Mouse (Mus musculus): ENCODE results near the gene Krtap1-3. TPM values are rescaled to one million over a fixed set of nuclear protein-coding genes. Genes with fewer than 3 reads are reported as not detected.

The Krtap1-3 gene
- polyA plus RNA-seq (2014; fragmentation: Nextera tagmentation; extraction: Ambion mirVana): not detected in 2 replicates

DNA sequence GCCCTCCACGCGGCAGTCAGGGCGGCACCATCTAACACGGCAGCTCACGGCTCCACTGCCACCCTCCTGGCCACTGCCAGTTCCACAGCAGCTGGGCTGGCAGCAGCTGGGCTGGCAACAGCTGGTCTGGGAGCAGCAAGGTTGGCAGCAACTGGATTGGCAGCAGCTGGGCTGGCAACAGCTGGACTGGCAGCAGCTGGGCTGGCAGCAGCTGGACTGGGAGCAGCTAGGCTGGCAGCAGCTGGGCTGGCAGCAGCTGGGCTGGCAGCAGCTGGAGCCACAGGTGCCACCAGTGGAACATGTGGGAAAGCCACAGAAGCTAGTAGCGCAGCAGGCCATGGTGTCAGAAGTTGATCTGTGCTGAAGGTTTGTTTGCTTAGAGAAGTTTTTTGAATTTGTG, at the start of gene Krtap1-3:
Gene Krtap1-3 (minus strand): TSS at position 359 of the 400 bp plus-strand sequence.
- Histone ChIP-seq H3K9me3 (ENCODE audit: control insufficient read depth, low read length) (no peaks in the 10 kb centered on the region), H3K4me2 (ENCODE audit: low read depth, low read length) (no peak within 1 kb of the TSS), H3K4me3 (ENCODE audit: low read depth, low read length) (no peak within 1 kb of the TSS), H3K9ac (replicated peaks; ENCODE audit: low read depth, low read length) (no peak within 1 kb of the TSS), H3K27me3 (ENCODE audit: control insufficient read depth, insufficient read depth, low read length) (no peaks in the 10 kb centered on the region), H3K4me1 (ENCODE audit: control insufficient read depth, insufficient read depth, low read length) (no peaks in the 10 kb centered on the region), H3K27ac (ENCODE audit: low read depth, low read length) (no peak within 1 kb of the TSS), H3K36me3 (ENCODE audit: control insufficient read depth, insufficient read depth, low read length) (no peaks in the 10 kb centered on the region)
- no peak for ATAC-seq (ENCODE audit: low read depth)
- 81% methylated on average over 6 of the region's 6 CpGs for WGBS

DNA sequence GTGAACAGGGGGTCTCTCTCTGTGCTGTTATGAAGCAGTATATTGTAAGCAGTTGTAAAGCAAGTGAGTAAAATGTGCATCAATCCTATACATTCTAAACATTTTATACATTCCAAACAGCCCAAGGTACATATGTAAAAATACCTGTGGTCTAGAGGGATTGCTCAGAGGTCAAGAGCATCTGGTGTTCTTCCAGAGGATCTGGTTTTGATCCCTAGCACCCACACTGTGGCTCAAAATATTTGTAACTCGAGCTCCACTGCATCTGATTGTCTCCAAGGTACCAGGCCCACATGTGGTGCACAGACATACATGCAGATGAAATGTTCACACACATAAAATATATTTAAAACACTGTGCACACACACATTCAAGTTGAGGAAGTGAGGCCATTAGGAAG, 49.8 kb upstream of the Krtap1-3 start:
- Histone ChIP-seq H3K27me3 (ENCODE audit: control insufficient read depth, insufficient read depth, low read length) (no peaks in the 10 kb centered on the region), H3K4me1 (ENCODE audit: control insufficient read depth, insufficient read depth, low read length) (no peaks in the 10 kb centered on the region), H3K27ac (ENCODE audit: low read depth, low read length) (no peak overlapping the region), H3K4me2 (ENCODE audit: low read depth, low read length) (no peak overlapping the region), H3K9ac (replicated peaks; ENCODE audit: low read depth, low read length) (no peak overlapping the region), H3K9me3 (ENCODE audit: control insufficient read depth, low read length) (no peaks in the 10 kb centered on the region), H3K4me3 (ENCODE audit: low read depth, low read length) (no peak overlapping the region), H3K36me3 (ENCODE audit: control insufficient read depth, insufficient read depth, low read length) (no peaks in the 10 kb centered on the region)
- ATAC-seq (ENCODE audit: low read depth): no peak
- 60% methylated on average over 1 of the region's 1 CpGs for WGBS

DNA sequence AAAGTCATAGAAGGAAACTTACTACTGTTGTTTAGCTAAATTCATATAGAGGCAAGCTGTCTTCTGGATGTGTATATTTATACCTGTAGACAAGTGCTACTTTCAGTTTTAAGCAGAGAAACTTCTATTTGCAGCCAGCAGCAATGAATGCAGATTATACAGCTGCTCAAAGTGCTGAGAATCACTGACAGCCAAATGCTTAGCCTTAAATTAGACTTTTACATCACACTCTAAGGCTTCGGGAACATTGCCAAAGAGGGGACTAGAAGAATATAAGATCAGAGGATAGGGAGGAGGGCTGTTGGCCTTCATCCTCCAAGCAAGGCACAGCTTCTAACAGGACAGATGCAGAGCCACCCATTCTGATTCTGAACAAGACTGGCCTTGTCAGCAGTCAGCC, 45.9 kb upstream of the Krtap1-3 start:
- 74% methylated on average over 1 of the region's 1 CpGs for WGBS
- no peaks in the 10 kb centered on the region for H3K9me3 ChIP-seq (ENCODE audit: control insufficient read depth, low read length)

DNA sequence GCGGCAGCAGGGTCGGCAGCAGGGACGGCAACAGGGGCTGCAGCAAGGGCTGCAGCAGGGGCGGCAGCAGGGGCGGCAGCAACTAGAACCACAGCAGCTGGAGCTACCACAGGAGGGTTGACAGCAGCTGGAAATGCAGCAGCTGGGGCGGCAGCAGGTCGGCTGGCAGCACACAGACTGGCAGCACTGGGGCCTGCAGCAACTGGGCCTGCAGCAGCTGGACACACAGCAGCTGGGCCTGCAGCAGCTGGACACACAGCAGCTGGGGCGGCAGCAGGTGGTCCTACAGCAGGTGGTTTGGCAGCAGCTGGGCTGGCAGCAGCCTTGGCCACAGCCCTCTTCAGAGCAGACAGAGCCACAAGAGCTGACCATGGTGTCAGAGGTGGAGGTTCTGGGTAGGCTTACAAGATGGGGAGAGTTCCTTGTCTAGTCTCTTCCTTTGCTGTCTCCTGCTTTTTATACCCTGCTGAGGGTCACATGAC, 43.6 kb upstream of the Krtap1-3 start, which contains the start of gene Krtap4-2:
Gene Krtap4-2 (minus strand): TSS at position 432 of the 482 bp plus-strand sequence.
- Histone ChIP-seq H3K9me3 (ENCODE audit: control insufficient read depth, low read length) (no peaks in the 10 kb centered on the region), H3K4me1 (ENCODE audit: control insufficient read depth, insufficient read depth, low read length) (no peaks in the 10 kb centered on the region), H3K36me3 (ENCODE audit: control insufficient read depth, insufficient read depth, low read length) (no peaks in the 10 kb centered on the region), H3K4me2 (ENCODE audit: low read depth, low read length) (no peak within 1 kb of the TSS), H3K4me3 (ENCODE audit: low read depth, low read length) (no peak within 1 kb of the TSS), H3K27me3 (ENCODE audit: control insufficient read depth, insufficient read depth, low read length) (no peaks in the 10 kb centered on the region), H3K27ac (ENCODE audit: low read depth, low read length) (no peak within 1 kb of the TSS), H3K9ac (replicated peaks; ENCODE audit: low read depth, low read length) (no peak within 1 kb of the TSS)
- no peak for ATAC-seq (ENCODE audit: low read depth)
- 45% methylated on average over 7 of the region's 8 CpGs for WGBS

More for the DNA sequence above, 45.9 kb upstream of the Krtap1-3 start:
- ATAC-seq (ENCODE audit: low read depth): no peak
- Histone ChIP-seq H3K4me2 (ENCODE audit: low read depth, low read length) (no peak overlapping the region), H3K27me3 (ENCODE audit: control insufficient read depth, insufficient read depth, low read length) (no peaks in the 10 kb centered on the region), H3K27ac (ENCODE audit: low read depth, low read length) (no peak overlapping the region), H3K9ac (replicated peaks; ENCODE audit: low read depth, low read length) (no peak overlapping the region), H3K4me3 (ENCODE audit: low read depth, low read length) (no peak overlapping the region), H3K36me3 (ENCODE audit: control insufficient read depth, insufficient read depth, low read length) (no peaks in the 10 kb centered on the region), H3K4me1 (ENCODE audit: control insufficient read depth, insufficient read depth, low read length) (no peaks in the 10 kb centered on the region)

DNA sequence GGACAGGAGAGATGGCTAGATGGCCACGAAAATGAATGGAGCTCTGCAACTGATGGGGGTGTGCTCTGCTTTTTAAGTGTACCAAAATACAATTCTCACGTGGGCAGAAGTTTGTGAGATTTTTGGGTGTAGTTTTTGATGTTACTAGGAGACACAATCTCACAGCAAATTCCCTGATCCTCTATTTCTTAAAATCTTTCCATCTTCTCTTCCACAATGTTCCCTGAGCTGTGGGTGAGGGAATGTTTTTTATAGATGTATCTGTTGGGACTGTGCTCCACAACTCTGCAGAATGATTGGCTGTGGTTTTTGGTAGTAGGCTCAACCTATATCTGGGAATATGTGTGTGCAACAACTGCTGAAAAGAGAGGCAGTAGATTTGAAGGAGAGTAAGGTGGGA, 42.2 kb upstream of the Krtap1-3 start:
- no peak overlapping the region for H3K9ac ChIP-seq (replicated peaks; ENCODE audit: low read depth, low read length)
- no peak overlapping the region for H3K27ac ChIP-seq (ENCODE audit: low read depth, low read length)
- H3K27me3 ChIP-seq (ENCODE audit: control insufficient read depth, insufficient read depth, low read length): no peaks in the 10 kb centered on the region
- no peaks in the 10 kb centered on the region for H3K36me3 ChIP-seq (ENCODE audit: control insufficient read depth, insufficient read depth, low read length)
- no peaks in the 10 kb centered on the region for H3K4me1 ChIP-seq (ENCODE audit: control insufficient read depth, insufficient read depth, low read length)
- no peak overlapping the region for H3K4me3 ChIP-seq (ENCODE audit: low read depth, low read length)
- no peaks in the 10 kb centered on the region for H3K9me3 ChIP-seq (ENCODE audit: control insufficient read depth, low read length)
- ATAC-seq (ENCODE audit: low read depth): no peak
- WGBS: 72% methylated on average over 2 of the region's 2 CpGs
- no peak overlapping the region for H3K4me2 ChIP-seq (ENCODE audit: low read depth, low read length)

DNA sequence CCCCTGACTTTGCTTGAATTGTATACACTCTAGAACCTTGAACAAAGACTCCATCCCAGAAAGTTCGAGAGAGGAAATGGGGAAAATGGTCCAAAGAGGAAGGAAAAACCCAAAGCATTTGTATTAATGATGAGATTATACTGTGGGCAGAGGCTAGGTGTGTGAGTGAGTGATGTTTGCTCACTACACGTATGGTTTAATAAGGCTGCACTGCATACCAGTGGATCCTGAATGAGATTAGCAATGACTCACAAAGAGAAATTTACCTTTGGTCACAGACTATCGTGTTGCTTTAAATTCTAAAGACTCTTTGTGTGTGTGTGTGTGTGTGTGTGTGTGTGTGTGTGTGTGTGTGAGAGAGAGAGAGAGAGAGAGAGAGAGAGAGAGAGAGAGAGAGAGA, 39.8 kb upstream of the Krtap1-3 start:
- no peak overlapping the region for H3K27ac ChIP-seq (ENCODE audit: low read depth, low read length)
- no peak overlapping the region for H3K9ac ChIP-seq (replicated peaks; ENCODE audit: low read depth, low read length)
- no peaks in the 10 kb centered on the region for H3K4me1 ChIP-seq (ENCODE audit: control insufficient read depth, insufficient read depth, low read length)
- no peaks in the 10 kb centered on the region for H3K27me3 ChIP-seq (ENCODE audit: control insufficient read depth, insufficient read depth, low read length)
- no peak for ATAC-seq (ENCODE audit: low read depth)
- H3K36me3 ChIP-seq (ENCODE audit: control insufficient read depth, insufficient read depth, low read length): no peaks in the 10 kb centered on the region
- H3K4me3 ChIP-seq (ENCODE audit: low read depth, low read length): no peak overlapping the region
- H3K4me2 ChIP-seq (ENCODE audit: low read depth, low read length): no peak overlapping the region
- no peaks in the 10 kb centered on the region for H3K9me3 ChIP-seq (ENCODE audit: control insufficient read depth, low read length)
- WGBS: 89% methylated on average over 3 of the region's 3 CpGs

DNA sequence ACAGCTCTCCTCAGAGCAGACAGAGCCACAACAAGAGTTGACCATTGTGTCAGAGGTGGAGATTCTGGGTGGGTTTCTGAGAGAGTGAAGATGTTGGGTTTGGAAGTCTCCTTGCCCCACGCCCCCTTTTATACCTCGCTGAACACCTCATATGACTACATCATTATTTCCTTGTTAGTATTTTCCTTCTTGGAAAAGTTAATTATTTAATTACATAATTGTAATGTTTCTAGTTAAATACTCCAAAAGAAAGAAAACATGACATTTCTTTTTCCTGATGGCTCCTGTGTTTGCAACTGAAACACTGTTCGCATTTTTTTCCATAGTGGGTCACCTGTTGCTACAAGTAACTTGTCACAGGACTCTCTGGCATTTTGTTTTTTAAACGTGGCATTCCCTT, 37.0 kb upstream of the Krtap1-3 start, which contains the start of gene Krtap4-1:
Gene Krtap4-1 (minus strand): TSS at position 101 of the 400 bp plus-strand sequence.
- H3K4me3 ChIP-seq (ENCODE audit: low read depth, low read length): no peak within 1 kb of the TSS

DNA sequence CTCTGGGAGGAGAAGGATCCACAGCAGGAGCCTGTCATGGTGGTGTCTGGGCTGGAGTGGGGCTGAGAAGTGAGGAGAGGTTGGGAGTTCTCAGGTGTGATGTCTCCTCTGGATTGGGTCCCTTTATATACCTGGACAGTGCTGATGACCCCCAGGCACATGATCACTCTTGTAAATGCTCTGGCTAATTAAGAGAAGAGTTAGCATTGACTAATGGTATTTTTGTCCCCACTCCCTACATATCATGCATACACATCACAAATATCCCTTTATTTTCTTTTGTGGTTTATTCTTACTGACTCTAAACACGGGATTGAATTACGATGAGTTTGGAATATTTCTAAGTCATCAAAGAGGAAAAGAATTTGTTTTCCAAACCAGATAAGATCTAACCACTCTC, 29.2 kb upstream of the Krtap1-3 start, which contains the start of gene Gm11562:
Gene Gm11562 (minus strand): TSS at position 101 of the 400 bp plus-strand sequence.
- 96% methylated on average over 2 of the region's 2 CpGs for WGBS
- no peak within 1 kb of the TSS for H3K4me2 ChIP-seq (ENCODE audit: low read depth, low read length)
- no peak within 1 kb of the TSS for H3K27ac ChIP-seq (ENCODE audit: low read depth, low read length)
- no peak within 1 kb of the TSS for H3K4me3 ChIP-seq (ENCODE audit: low read depth, low read length)
- no peaks in the 10 kb centered on the region for H3K27me3 ChIP-seq (ENCODE audit: control insufficient read depth, insufficient read depth, low read length)
- no peak within 1 kb of the TSS for H3K9ac ChIP-seq (replicated peaks; ENCODE audit: low read depth, low read length)
- no peak for ATAC-seq (ENCODE audit: low read depth)
- no peaks in the 10 kb centered on the region for H3K36me3 ChIP-seq (ENCODE audit: control insufficient read depth, insufficient read depth, low read length)
- H3K4me1 ChIP-seq (ENCODE audit: control insufficient read depth, insufficient read depth, low read length): no peaks in the 10 kb centered on the region
- no peaks in the 10 kb centered on the region for H3K9me3 ChIP-seq (ENCODE audit: control insufficient read depth, low read length)

More for the DNA sequence above, 37.0 kb upstream of the Krtap1-3 start, which contains the start of gene Krtap4-1:
- Histone ChIP-seq H3K4me1 (ENCODE audit: control insufficient read depth, insufficient read depth, low read length) (no peaks in the 10 kb centered on the region), H3K27ac (ENCODE audit: low read depth, low read length) (no peak within 1 kb of the TSS), H3K4me2 (ENCODE audit: low read depth, low read length) (no peak within 1 kb of the TSS), H3K9ac (replicated peaks; ENCODE audit: low read depth, low read length) (no peak within 1 kb of the TSS), H3K36me3 (ENCODE audit: control insufficient read depth, insufficient read depth, low read length) (no peaks in the 10 kb centered on the region), H3K27me3 (ENCODE audit: control insufficient read depth, insufficient read depth, low read length) (no peaks in the 10 kb centered on the region), H3K9me3 (ENCODE audit: control insufficient read depth, low read length) (no peaks in the 10 kb centered on the region)
- no peak for ATAC-seq (ENCODE audit: low read depth)
- 87% methylated on average over 4 of the region's 4 CpGs for WGBS

DNA sequence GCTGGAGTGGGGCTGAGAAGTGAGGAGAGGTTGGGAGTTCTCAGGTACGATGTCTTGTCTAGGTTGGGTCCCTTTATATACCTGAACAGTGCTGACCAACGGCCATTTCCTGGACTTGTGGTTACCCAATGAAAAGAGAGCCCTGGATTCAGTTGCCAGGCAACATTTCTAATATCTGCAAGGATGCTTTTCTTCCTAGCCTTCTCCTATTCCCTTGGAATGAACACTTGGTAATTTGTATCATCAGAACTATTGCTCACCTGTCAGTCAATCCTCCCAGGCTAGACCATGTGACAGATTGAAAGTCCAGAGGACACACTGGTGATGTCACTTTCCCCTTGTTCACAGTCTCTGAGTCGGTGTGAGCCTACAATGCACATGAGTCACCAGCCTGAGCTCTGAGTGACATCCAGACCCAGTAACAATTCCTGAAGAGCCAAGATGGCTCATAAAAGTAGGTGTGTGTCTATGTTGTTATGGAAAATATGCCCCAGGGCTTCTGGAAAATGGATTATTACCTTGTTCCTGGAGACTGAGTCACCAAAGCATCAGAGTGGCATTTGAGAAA, 23.7 kb upstream of the Krtap1-3 start, which contains the start of gene Krtap2-4:
Gene Krtap2-4 (minus strand): TSS at position 51 of the 568 bp plus-strand sequence.
- ATAC-seq (ENCODE audit: low read depth): no peak
- Histone ChIP-seq H3K9me3 (ENCODE audit: control insufficient read depth, low read length) (no peaks in the 10 kb centered on the region), H3K27ac (ENCODE audit: low read depth, low read length) (no peak within 1 kb of the TSS), H3K4me3 (ENCODE audit: low read depth, low read length) (no peak within 1 kb of the TSS), H3K4me1 (ENCODE audit: control insufficient read depth, insufficient read depth, low read length) (no peaks in the 10 kb centered on the region), H3K27me3 (ENCODE audit: control insufficient read depth, insufficient read depth, low read length) (no peaks in the 10 kb centered on the region), H3K36me3 (ENCODE audit: control insufficient read depth, insufficient read depth, low read length) (no peaks in the 10 kb centered on the region), H3K9ac (replicated peaks; ENCODE audit: low read depth, low read length) (no peak within 1 kb of the TSS), H3K4me2 (ENCODE audit: low read depth, low read length) (no peak within 1 kb of the TSS)
- WGBS: 89% methylated on average over 3 of the region's 3 CpGs

All from neural tube, embryonic 14.5 days (tissue).